Mouse (Mus musculus): ENCODE results near the gene Scarf1. TPM values are rescaled to one million over a fixed set of nuclear protein-coding genes. Genes with fewer than 3 reads are reported as not detected.
"Not testable (repeated sequence)": the region's sequence is repeated elsewhere in the genome, so short reads cannot be mapped to it uniquely, and the experiment has no call there.

Scarf1 gene
- polyA plus RNA-seq, 1 experiment from 2014 or later = 4.2 TPM

- not testable (repeated sequence) for DNase-seq (ENCODE audit: low spot score); H3K4me3 ChIP-seq (replicated peaks; ENCODE audit: low read length); H3K4me2 ChIP-seq (replicated peaks); H3K9ac ChIP-seq; H3K27ac ChIP-seq; ATAC-seq (ENCODE audit: low FRiP score); H3K27me3 ChIP-seq (ENCODE audit: control insufficient read depth, insufficient read depth, low read length); H3K9me3 ChIP-seq (ENCODE audit: control insufficient read depth, low read length)
- peaks cover 23% of the 10 kb centered on the region for H3K36me3 ChIP-seq (replicated peaks; ENCODE audit: control insufficient read depth, insufficient read depth)
- 95% methylated on average over 6 of the region's 6 CpGs for WGBS
- H3K4me1 ChIP-seq (replicated peaks; ENCODE audit: control insufficient read depth, insufficient read depth, low read length) = 0 out of 2 replicates have a peak, but pooled peaks cover 12% of the 10 kb centered on the region
Observed at GRCm38 (mm10) chr11:75556006-75556405, 42.7 kb downstream of the Scarf1 start.

GRCm38 (mm10) chr11:75557142-75557541 is 43.8 kb downstream of the Scarf1 start:
- H3K4me3 ChIP-seq (replicated peaks; ENCODE audit: low read length) = no peak overlapping the region
- no peak overlapping the region for H3K27ac ChIP-seq
- H3K9ac ChIP-seq = no peak overlapping the region
- no peaks in the 10 kb centered on the region for H3K27me3 ChIP-seq (ENCODE audit: control insufficient read depth, insufficient read depth, low read length)
- no peaks in the 10 kb centered on the region for H3K9me3 ChIP-seq (ENCODE audit: control insufficient read depth, low read length)
- H3K4me2 ChIP-seq (replicated peaks) = no peak overlapping the region
- DNase-seq (ENCODE audit: low spot score) (no peak), ATAC-seq (ENCODE audit: low FRiP score) (no peak)
- WGBS = 75% methylated on average over 6 of the region's 6 CpGs
- peaks cover 30% of the 10 kb centered on the region for H3K36me3 ChIP-seq (replicated peaks; ENCODE audit: control insufficient read depth, insufficient read depth)
- 0 out of 2 replicates have a peak, but pooled peaks cover 6% of the 10 kb centered on the region for H3K4me1 ChIP-seq (replicated peaks; ENCODE audit: control insufficient read depth, insufficient read depth, low read length)

GRCm38 (mm10) chr11:75558101-75558500 is 44.8 kb downstream of the Scarf1 start:
- no peak overlapping the region for H3K4me3 ChIP-seq (replicated peaks; ENCODE audit: low read length)
- no peak overlapping the region for H3K9ac ChIP-seq
- no peaks in the 10 kb centered on the region for H3K27me3 ChIP-seq (ENCODE audit: control insufficient read depth, insufficient read depth, low read length)
- H3K36me3 ChIP-seq (replicated peaks; ENCODE audit: control insufficient read depth, insufficient read depth) = peaks cover 40% of the 10 kb centered on the region
- H3K9me3 ChIP-seq (ENCODE audit: control insufficient read depth, low read length) = no peaks in the 10 kb centered on the region
- H3K27ac ChIP-seq = no peak overlapping the region
- ATAC-seq (ENCODE audit: low FRiP score) (no peak), DNase-seq (ENCODE audit: low spot score) (no peak)
- WGBS = 96% methylated on average over 1 of the region's 1 CpGs
- H3K4me2 ChIP-seq (replicated peaks) = no peak overlapping the region
- no peaks in the 10 kb centered on the region for H3K4me1 ChIP-seq (replicated peaks; ENCODE audit: control insufficient read depth, insufficient read depth, low read length)

- ATAC-seq (ENCODE audit: low FRiP score) (no peak), DNase-seq (ENCODE audit: low spot score) (no peak)
- WGBS = 94% methylated on average over 8 of the region's 8 CpGs
- Histone ChIP-seq H3K27me3 (ENCODE audit: control insufficient read depth, insufficient read depth, low read length) (no peaks in the 10 kb centered on the region), H3K4me2 (replicated peaks) (no peak overlapping the region), H3K4me3 (replicated peaks; ENCODE audit: low read length) (no peak overlapping the region), H3K9ac (no peak overlapping the region), H3K27ac (no peak overlapping the region), H3K9me3 (ENCODE audit: control insufficient read depth, low read length) (no peaks in the 10 kb centered on the region), H3K36me3 (replicated peaks; ENCODE audit: control insufficient read depth, insufficient read depth) (peaks cover 49% of the 10 kb centered on the region), H3K4me1 (replicated peaks; ENCODE audit: control insufficient read depth, insufficient read depth, low read length) (no peaks in the 10 kb centered on the region)
Observed at GRCm38 (mm10) chr11:75559870-75560504, 46.6 kb downstream of the Scarf1 start.

- H3K4me2 ChIP-seq (replicated peaks) = no peak overlapping the region
- DNase-seq (ENCODE audit: low spot score) = no peak
- no peak overlapping the region for H3K4me3 ChIP-seq (replicated peaks; ENCODE audit: low read length)
- H3K9me3 ChIP-seq (ENCODE audit: control insufficient read depth, low read length) = no peaks in the 10 kb centered on the region
- peaks cover 57% of the 10 kb centered on the region for H3K36me3 ChIP-seq (replicated peaks; ENCODE audit: control insufficient read depth, insufficient read depth)
- H3K27me3 ChIP-seq (ENCODE audit: control insufficient read depth, insufficient read depth, low read length) = no peaks in the 10 kb centered on the region
- no peak overlapping the region for H3K27ac ChIP-seq
- no peak overlapping the region for H3K9ac ChIP-seq
- no peaks in the 10 kb centered on the region for H3K4me1 ChIP-seq (replicated peaks; ENCODE audit: control insufficient read depth, insufficient read depth, low read length)
- ATAC-seq (ENCODE audit: low FRiP score) = no peak
- 84% methylated on average over 14 of the region's 14 CpGs for WGBS
Observed at GRCm38 (mm10) chr11:75560530-75561409, 47.4 kb downstream of the Scarf1 start.

GRCm38 (mm10) chr11:75561410-75561791 is 48.1 kb downstream of the Scarf1 start:
- no peaks in the 10 kb centered on the region for H3K4me1 ChIP-seq (replicated peaks; ENCODE audit: control insufficient read depth, insufficient read depth, low read length)
- DNase-seq (ENCODE audit: low spot score) = no peak
- WGBS = 72% methylated on average over 5 of the region's 5 CpGs
- H3K4me3 ChIP-seq (replicated peaks; ENCODE audit: low read length) = no peak overlapping the region
- H3K27me3 ChIP-seq (ENCODE audit: control insufficient read depth, insufficient read depth, low read length) = no peaks in the 10 kb centered on the region
- no peak overlapping the region for H3K9ac ChIP-seq
- no peak overlapping the region for H3K4me2 ChIP-seq (replicated peaks)
- H3K36me3 ChIP-seq (replicated peaks; ENCODE audit: control insufficient read depth, insufficient read depth) = peaks cover 62% of the 10 kb centered on the region
- no peak for ATAC-seq (ENCODE audit: low FRiP score)
- no peaks in the 10 kb centered on the region for H3K9me3 ChIP-seq (ENCODE audit: control insufficient read depth, low read length)
- H3K27ac ChIP-seq = no peak overlapping the region

GRCm38 (mm10) chr11:75562840-75563239 is 49.5 kb downstream of the Scarf1 start:
- H3K4me3 ChIP-seq (replicated peaks; ENCODE audit: low read length) = no peak overlapping the region
- no peaks in the 10 kb centered on the region for H3K9me3 ChIP-seq (ENCODE audit: control insufficient read depth, low read length)
- no peaks in the 10 kb centered on the region for H3K27me3 ChIP-seq (ENCODE audit: control insufficient read depth, insufficient read depth, low read length)
- no peak overlapping the region for H3K9ac ChIP-seq
- no peaks in the 10 kb centered on the region for H3K4me1 ChIP-seq (replicated peaks; ENCODE audit: control insufficient read depth, insufficient read depth, low read length)
- peaks cover 68% of the 10 kb centered on the region for H3K36me3 ChIP-seq (replicated peaks; ENCODE audit: control insufficient read depth, insufficient read depth)
- ATAC-seq (ENCODE audit: low FRiP score) (no peak), DNase-seq (ENCODE audit: low spot score) (no peak)
- 91% methylated on average over 8 of the region's 8 CpGs for WGBS
- no peak overlapping the region for H3K4me2 ChIP-seq (replicated peaks)
- H3K27ac ChIP-seq = no peak overlapping the region

GRCm38 (mm10) chr11:75563851-75564548 is 50.7 kb downstream of the Scarf1 start:
- H3K9ac ChIP-seq = no peak overlapping the region
- peaks cover 79% of the 10 kb centered on the region for H3K36me3 ChIP-seq (replicated peaks; ENCODE audit: control insufficient read depth, insufficient read depth)
- no peaks in the 10 kb centered on the region for H3K27me3 ChIP-seq (ENCODE audit: control insufficient read depth, insufficient read depth, low read length)
- DNase-seq (ENCODE audit: low spot score) = no peak
- H3K4me2 ChIP-seq (replicated peaks) = no peak overlapping the region
- H3K27ac ChIP-seq = no peak overlapping the region
- H3K4me3 ChIP-seq (replicated peaks; ENCODE audit: low read length) = no peak overlapping the region
- ATAC-seq (ENCODE audit: low FRiP score) = no peak
- no peaks in the 10 kb centered on the region for H3K9me3 ChIP-seq (ENCODE audit: control insufficient read depth, low read length)
- H3K4me1 ChIP-seq (replicated peaks; ENCODE audit: control insufficient read depth, insufficient read depth, low read length) = no peaks in the 10 kb centered on the region
- 67% methylated on average over 18 of the region's 18 CpGs for WGBS

- 76% methylated on average over 2 of the region's 2 CpGs for WGBS
- ATAC-seq (ENCODE audit: low FRiP score) (no peak), DNase-seq (ENCODE audit: low spot score) (no peak)
Observed at GRCm38 (mm10) chr11:75565849-75566248, 52.5 kb downstream of the Scarf1 start.

More at GRCm38 (mm10) chr11:75565849-75566248, 52.5 kb downstream of the Scarf1 start:
- no peak overlapping the region for H3K27ac ChIP-seq
- no peak overlapping the region for H3K4me2 ChIP-seq (replicated peaks)
- H3K9ac ChIP-seq = no peak overlapping the region
- H3K9me3 ChIP-seq (ENCODE audit: control insufficient read depth, low read length) = no peaks in the 10 kb centered on the region
- peaks cover 93% of the 10 kb centered on the region for H3K36me3 ChIP-seq (replicated peaks; ENCODE audit: control insufficient read depth, insufficient read depth)
- H3K27me3 ChIP-seq (ENCODE audit: control insufficient read depth, insufficient read depth, low read length) = no peaks in the 10 kb centered on the region
- H3K4me1 ChIP-seq (replicated peaks; ENCODE audit: control insufficient read depth, insufficient read depth, low read length) = no peaks in the 10 kb centered on the region
- no peak overlapping the region for H3K4me3 ChIP-seq (replicated peaks; ENCODE audit: low read length)

All from hindbrain, embryonic 14.5 days (tissue).